Mouse (Mus musculus) brain, embryonic 18.5 days (tissue): ENCODE results near the gene Gm3448.

Experiments used
- DNase-seq: peaks from one replicate; pipeline ENCODE4 v3.0.0-alpha.2; 2012; ENCODE audit warnings: low read depth, low spot score

Gene Gm3448

GRCm38 (mm10) chr17:14959979-14960378 lies 81.4 kb downstream of the Gm3448 start:
- DNase-seq = no peak

- no peak for DNase-seq
These were observed 82.5 kb downstream of the Gm3448 start for GRCm38 (mm10) chr17:14958686-14959327.

- DNase-seq = no peak
These were observed 87.9 kb downstream of the Gm3448 start for GRCm38 (mm10) chr17:14953452-14953851.

GRCm38 (mm10) chr17:14949161-14949827 lies 92.0 kb downstream of the Gm3448 start:
- no peak for DNase-seq
